Mouse (Mus musculus) hindbrain, embryonic 12.5 days (tissue): ENCODE data around the gene Tfdp2. TPM values are rescaled to one million over a fixed set of nuclear protein-coding genes. Genes with fewer than 3 reads are reported as not detected.

Experiments
- ATAC-seq: fragments of 200-750 bp; cut with Nextera tagmentation; 2 replicates; pipeline ENCODE4 v1.8.0; 2017; ENCODE audit warnings: moderate TSS enrichment; ENCODE audit not compliant: low FRiP score
- H3K27ac ChIP-seq: fragments of 300-500 bp; sonication (generic); 2 replicates; pipeline ENCODE4 v1.5.1; 2016; ENCODE audit warnings: mild to moderate bottlenecking
- H3K27me3 ChIP-seq: fragments of 300-500 bp; sonication (generic); 2 replicates; pipeline ENCODE4 v1.6.1; 2016; ENCODE audit warnings: mild to moderate bottlenecking
- H3K36me3 ChIP-seq: fragments of 300-500 bp; sonication (generic); 2 replicates; pipeline ENCODE4 v1.6.1; 2016; ENCODE audit warnings: mild to moderate bottlenecking
- H3K4me1 ChIP-seq: fragments of 300-500 bp; sonication (generic); 2 replicates; pipeline ENCODE4 v1.6.1; 2016
- H3K4me2 ChIP-seq: fragments of 300-500 bp; sonication (generic); replicated peaks from 2 replicates; pipeline ENCODE4 v1.6.1; 2016; ENCODE audit warnings: mild to moderate bottlenecking
- H3K4me3 ChIP-seq: fragments of 300-500 bp; sonication (generic); 2 replicates; pipeline ENCODE4 v1.5.1; 2016; ENCODE audit warnings: mild to moderate bottlenecking
- H3K9ac ChIP-seq: fragments of 300-500 bp; sonication (generic); 2 replicates; pipeline ENCODE4 v1.6.1; 2016; ENCODE audit warnings: mild to moderate bottlenecking, moderate library complexity
- H3K9me3 ChIP-seq: fragments of 300-500 bp; sonication (generic); replicated peaks from 2 replicates; pipeline ENCODE4 v1.6.1; 2016; ENCODE audit warnings: mild to moderate bottlenecking
- WGBS: fragments of 180-500 bp; shearing (Covaris S2); methylation state at CpG from one replicate; pipeline ENCODE4 v1.1.7; 2016; 5-methylcytosine and 5-hydroxymethylcytosine counted together
- polyA plus RNA-seq: library from polyadenylated mRNA; unstranded; fragments of >200 nt; fragmentation: Nextera tagmentation; extraction: Ambion mirVana; gene quantifications from 2 replicates; pipeline ENCODE4 v1.2.1, GENCODE M21; 2016

The Tfdp2 gene
- polyA plus RNA-seq, 1 experiment from 2014 or later = 59.1 TPM

DNA sequence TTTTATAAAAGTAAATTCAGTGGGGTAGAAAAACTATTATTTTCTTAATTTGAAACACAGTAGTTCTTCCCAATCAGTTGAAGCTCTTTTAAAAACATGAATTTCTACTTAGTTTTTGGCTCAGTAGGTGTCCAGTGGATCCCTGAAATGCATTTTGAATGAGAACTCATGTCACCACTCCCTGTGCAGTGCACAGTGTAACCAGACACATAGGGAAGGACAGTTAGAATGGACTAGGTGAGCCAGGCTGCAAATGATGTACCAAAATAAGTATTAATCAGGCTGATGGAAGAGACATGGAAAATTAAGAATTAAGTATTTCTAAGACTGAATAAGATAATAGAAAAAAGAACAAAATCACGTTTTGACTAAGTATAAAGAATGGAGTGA, 71.5 kb downstream of the Tfdp2 start:
- Histone ChIP-seq H3K4me1 (no peaks in the 10 kb centered on the region), H3K4me3 (no peak overlapping the region), H3K9ac (no peak overlapping the region), H3K9me3 (no peaks in the 10 kb centered on the region), H3K4me2 (no peak overlapping the region), H3K36me3 (no peaks in the 10 kb centered on the region), H3K27ac (no peak overlapping the region), H3K27me3 (no peaks in the 10 kb centered on the region)
- ATAC-seq = no peak
- 73% methylated on average over 1 of the region's 1 CpGs for WGBS

DNA sequence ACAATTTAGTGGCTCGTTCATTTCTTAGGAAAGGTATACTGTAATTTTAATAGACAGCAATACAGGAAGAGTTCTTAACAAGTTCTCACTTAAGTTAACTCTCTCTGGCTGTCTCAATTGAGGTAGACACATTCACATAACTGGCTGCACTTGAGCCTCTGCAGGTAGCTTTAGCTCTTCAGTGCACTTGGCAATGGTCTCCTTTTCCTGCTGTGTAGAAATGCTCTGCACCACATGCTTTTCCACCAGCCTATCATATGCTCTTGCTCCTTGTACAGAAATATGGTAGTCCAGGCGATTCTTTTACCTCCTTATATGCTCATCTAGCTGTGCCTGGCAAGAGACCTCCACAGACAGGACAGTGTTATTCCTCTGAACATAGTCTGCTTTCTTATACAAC, 73.7 kb downstream of the Tfdp2 start:
- H3K27ac ChIP-seq = no peak overlapping the region
- H3K9me3 ChIP-seq = no peaks in the 10 kb centered on the region
- H3K4me3 ChIP-seq = no peak overlapping the region
- H3K4me2 ChIP-seq = no peak overlapping the region
- ATAC-seq = no peak
- 94% methylated on average over 2 of the region's 2 CpGs for WGBS
- H3K27me3 ChIP-seq = no peaks in the 10 kb centered on the region
- H3K4me1 ChIP-seq = no peaks in the 10 kb centered on the region
- H3K36me3 ChIP-seq = no peaks in the 10 kb centered on the region; the same call in 1 of the 2 replicates
- no peak overlapping the region for H3K9ac ChIP-seq

DNA sequence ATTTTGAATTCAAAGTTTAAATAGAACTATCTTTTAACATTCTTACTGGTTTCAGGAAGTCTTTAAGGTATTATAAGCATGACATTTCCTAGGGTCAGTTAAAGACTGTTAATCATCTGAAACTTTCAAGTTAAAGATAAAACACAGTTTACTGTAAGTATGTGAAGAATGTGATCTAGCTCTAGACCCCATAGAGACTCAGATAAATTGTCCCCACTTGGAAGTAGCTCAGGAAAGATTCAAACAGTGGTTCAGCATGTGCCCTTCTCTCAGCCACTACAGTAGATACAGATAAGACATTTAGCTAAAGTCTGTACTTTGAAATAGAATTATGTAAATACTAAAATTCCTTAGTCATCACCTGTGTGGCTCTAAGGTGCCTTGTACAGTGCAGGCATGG, 79.5 kb downstream of the Tfdp2 start:
- no peak overlapping the region for H3K27ac ChIP-seq
- no peak overlapping the region for H3K4me3 ChIP-seq
- no peaks in the 10 kb centered on the region for H3K4me1 ChIP-seq
- H3K27me3 ChIP-seq = no peaks in the 10 kb centered on the region
- H3K9me3 ChIP-seq = no peaks in the 10 kb centered on the region
- ATAC-seq = no peak
- H3K9ac ChIP-seq = no peak overlapping the region
- H3K4me2 ChIP-seq = no peak overlapping the region
- peaks cover 3% of the 10 kb centered on the region; the same call in 1 of the 2 replicates for H3K36me3 ChIP-seq

DNA sequence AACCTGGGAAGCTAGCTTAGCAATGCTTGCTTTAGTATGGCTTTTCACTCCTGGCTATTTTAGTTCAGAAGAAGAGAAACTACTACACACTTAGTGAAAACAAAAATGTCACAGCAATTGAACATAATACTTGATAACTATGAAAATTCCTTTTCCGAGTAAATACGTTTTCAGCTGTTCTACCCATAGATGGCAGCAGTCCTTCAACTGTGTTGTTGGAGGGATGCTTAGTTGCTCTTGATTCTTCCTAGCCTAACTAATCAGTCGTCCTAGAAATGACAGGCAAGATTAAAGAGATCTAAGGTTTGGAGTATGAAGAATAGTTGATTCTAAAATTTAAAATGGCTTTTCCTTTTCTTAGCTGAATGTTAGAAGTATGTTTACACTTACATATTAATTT, 85.4 kb downstream of the Tfdp2 start:
- Histone ChIP-seq H3K9ac (no peak overlapping the region), H3K4me3 (no peak overlapping the region), H3K27ac (no peak overlapping the region), H3K9me3 (no peaks in the 10 kb centered on the region), H3K4me2 (no peak overlapping the region), H3K27me3 (no peaks in the 10 kb centered on the region), H3K4me1 (no peaks in the 10 kb centered on the region), H3K36me3 (0 out of 2 replicates have a peak, but pooled peaks cover 3% of the 10 kb centered on the region)
- 63% methylated on average over 3 of the region's 3 CpGs for WGBS
- ATAC-seq = no peak

DNA sequence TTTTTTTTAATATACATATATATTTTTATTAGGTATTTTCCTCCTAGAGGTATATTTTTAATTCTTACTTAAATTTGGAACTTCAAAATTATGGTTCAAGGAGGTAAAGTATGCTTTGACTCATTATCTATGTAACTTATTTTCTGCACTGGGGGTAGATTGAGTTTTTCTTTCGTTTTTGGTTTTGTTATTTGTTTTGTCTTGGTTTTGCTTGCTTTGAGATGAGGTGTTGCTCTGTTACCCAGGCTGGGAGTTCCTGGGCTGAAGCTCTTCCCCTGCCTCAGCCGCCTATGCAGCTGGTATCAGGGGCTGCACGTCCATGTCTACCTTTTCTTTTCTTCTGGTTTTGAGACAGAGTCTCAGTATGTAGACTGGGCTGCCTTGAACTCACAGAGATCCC, 86.0 kb downstream of the Tfdp2 start:
- Histone ChIP-seq H3K4me1 (no peaks in the 10 kb centered on the region), H3K4me2 (no peak overlapping the region), H3K9me3 (no peaks in the 10 kb centered on the region), H3K27ac (no peak overlapping the region), H3K36me3 (peaks cover 3% of the 10 kb centered on the region; the same call in 1 of the 2 replicates), H3K27me3 (no peaks in the 10 kb centered on the region), H3K4me3 (no peak overlapping the region), H3K9ac (no peak overlapping the region)
- ATAC-seq = no peak
- WGBS = 86% methylated on average over 3 of the region's 3 CpGs

DNA sequence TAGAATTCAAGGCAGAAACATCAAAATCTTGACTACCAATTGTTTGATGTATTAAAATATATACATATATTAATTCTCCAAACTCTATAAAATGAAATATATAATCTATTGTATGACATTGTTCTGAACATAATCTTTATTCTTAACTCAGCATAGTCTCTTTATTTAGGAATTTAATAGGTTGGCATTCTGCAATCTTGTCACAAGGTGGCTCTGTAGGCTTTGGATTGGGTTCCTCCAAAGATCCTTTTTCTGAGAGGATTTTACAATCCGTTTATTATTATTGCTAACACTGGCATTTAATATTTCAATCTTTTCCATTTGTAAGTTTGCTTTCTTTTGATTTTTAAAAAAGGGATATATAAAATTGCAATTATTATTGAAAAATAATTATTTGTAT, 88.8 kb downstream of the Tfdp2 start:
- ATAC-seq = no peak
- Histone ChIP-seq H3K27ac (no peak overlapping the region), H3K4me1 (no peaks in the 10 kb centered on the region), H3K4me3 (no peak overlapping the region), H3K4me2 (no peak overlapping the region), H3K27me3 (no peaks in the 10 kb centered on the region), H3K36me3 (peaks cover 15% of the 10 kb centered on the region), H3K9ac (no peak overlapping the region), H3K9me3 (no peaks in the 10 kb centered on the region)
- WGBS = 56% methylated on average over 1 of the region's 1 CpGs

DNA sequence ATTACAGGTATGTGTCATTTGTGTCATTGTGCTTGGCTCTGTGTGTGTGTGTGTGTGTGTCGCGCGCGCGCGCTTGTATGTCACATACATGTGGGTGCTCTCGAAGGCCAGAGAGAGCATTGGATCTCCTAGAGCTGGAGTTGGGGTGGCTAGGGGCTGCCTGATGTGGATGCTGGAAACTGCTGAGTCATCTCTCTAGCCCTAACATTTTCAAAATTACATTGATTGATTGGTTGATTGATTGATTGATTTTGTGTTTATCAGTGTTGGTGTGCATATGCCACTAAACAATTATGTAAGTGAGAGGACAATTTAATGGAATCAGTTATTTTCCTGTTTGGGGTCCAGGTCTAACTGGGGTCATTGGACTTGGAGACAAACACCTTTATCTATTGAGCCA, 96.1 kb downstream of the Tfdp2 start:
- Histone ChIP-seq H3K4me3 (no peak overlapping the region), H3K9me3 (no peaks in the 10 kb centered on the region), H3K27me3 (no peaks in the 10 kb centered on the region), H3K9ac (no peak overlapping the region), H3K36me3 (peaks cover 46% of the 10 kb centered on the region), H3K27ac (no peak overlapping the region), H3K4me2 (no peak overlapping the region), H3K4me1 (no peaks in the 10 kb centered on the region)
- 97% methylated on average over 7 of the region's 7 CpGs for WGBS
- ATAC-seq = no peak

DNA sequence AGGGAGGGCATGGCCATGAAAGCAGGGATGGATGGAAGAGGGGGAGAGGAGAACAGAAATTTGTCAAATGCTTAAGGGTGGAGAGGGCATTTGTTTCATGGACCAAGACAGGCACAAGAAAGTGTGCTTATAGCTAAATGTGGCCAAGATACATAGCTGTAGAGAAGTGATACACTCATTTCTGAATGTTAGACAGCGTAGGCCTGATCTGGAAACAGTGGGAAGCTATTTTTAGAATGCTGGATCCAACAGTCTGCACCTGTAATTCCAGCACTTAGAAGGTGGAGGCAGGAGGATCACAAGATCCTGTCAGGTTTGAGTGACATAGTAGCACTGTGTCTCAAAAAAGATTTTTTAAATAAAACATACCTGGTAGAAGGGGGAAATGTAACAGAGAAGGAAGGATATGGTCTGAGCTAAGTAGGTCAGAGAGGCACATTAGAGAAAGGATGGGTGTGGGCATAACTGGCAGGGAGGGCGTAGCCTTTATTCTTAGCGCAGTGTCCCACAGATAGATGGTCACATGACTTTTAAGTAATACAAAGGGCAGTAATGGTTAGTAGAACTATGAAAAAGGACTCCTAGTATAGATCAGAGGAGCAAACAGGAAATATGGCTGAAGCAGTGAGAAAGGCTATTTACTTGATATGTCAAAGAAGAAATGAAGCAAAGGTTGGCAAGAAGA, 103.4 kb downstream of the Tfdp2 start:
- ATAC-seq = no peak
- Histone ChIP-seq H3K27me3 (no peaks in the 10 kb centered on the region), H3K36me3 (peaks cover 51% of the 10 kb centered on the region), H3K9me3 (no peaks in the 10 kb centered on the region), H3K9ac (no peak overlapping the region), H3K4me2 (no peak overlapping the region), H3K27ac (no peak overlapping the region), H3K4me1 (no peaks in the 10 kb centered on the region), H3K4me3 (no peak overlapping the region)
- WGBS = 98% methylated on average over 3 of the region's 3 CpGs

DNA sequence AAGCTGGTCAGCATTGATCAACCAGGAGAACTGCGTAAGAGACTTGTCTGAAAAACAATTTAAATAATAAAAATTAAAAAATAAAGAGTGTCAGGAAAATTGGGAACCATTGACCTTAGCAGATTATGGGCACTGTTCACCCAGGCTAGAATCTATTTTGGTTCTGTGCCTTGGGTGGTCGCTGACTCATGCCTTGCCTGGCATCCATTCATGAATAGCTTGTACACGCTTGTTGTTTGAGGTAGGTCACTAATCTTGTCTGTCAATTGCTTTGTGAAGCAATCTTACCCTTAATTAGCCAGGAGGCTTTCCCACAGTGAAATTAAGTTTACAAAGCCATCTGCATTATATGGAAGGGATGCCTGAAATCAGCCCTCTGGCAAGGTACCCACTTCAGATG, 112.7 kb downstream of the Tfdp2 start:
- Histone ChIP-seq H3K9me3 (no peaks in the 10 kb centered on the region), H3K4me2 (no peak overlapping the region), H3K36me3 (peaks cover 55% of the 10 kb centered on the region), H3K27ac (no peak overlapping the region), H3K27me3 (no peaks in the 10 kb centered on the region), H3K4me3 (no peak overlapping the region), H3K4me1 (no peaks in the 10 kb centered on the region), H3K9ac (no peak overlapping the region)
- 64% methylated on average over 3 of the region's 3 CpGs for WGBS
- ATAC-seq = no peak

DNA sequence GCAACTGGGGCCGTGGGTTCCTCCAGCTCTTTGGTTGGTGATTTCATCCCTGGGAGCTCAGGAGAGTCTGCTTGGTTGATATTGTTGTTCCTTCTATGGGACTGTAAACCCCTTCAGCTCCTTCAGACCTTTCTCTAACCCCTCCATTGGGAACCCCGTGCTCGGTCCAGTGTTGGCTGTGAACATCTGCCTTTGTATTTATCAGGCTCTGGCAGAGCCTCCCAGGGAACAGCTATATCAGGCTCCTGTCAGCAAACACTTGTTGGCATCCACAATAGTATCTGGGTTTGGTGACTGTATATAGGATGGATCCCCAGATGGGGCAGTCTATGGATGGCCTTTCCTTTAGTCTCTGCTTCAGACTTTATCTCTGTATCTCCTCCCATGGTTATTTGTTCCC, 116.0 kb downstream of the Tfdp2 start:
- Histone ChIP-seq H3K27me3 (no peaks in the 10 kb centered on the region), H3K36me3 (peaks cover 56% of the 10 kb centered on the region), H3K9ac (no peak overlapping the region), H3K27ac (no peak overlapping the region), H3K4me2 (no peak overlapping the region), H3K9me3 (no peaks in the 10 kb centered on the region), H3K4me1 (no peaks in the 10 kb centered on the region), H3K4me3 (no peak overlapping the region)
- ATAC-seq = no peak
- 96% methylated on average over 3 of the region's 3 CpGs for WGBS

DNA sequence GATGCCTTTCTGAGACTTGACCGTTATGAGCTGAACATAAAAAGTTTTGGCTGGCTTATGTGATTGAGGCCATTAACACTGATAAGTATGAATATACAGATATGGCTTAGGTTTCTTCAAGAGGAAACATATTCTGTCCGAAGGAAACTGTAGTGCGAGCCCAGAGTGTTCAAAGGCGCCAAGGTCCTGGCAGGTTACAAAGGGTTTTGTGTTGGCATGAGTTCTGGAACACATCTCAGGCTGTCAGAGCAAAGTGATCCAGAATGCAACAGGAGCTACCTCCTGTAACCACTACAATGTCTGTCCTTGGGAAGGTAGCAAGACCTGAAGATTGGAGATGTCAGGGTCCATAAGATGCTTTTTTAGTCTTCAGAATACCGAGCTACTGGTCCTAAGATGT, 123.3 kb downstream of the Tfdp2 start:
- no peak overlapping the region for H3K4me3 ChIP-seq
- H3K27ac ChIP-seq = no peak overlapping the region
- no peaks in the 10 kb centered on the region for H3K9me3 ChIP-seq
- H3K4me1 ChIP-seq = 0 out of 2 replicates have a peak, but pooled peaks cover 2% of the 10 kb centered on the region
- H3K27me3 ChIP-seq = no peaks in the 10 kb centered on the region
- no peak overlapping the region for H3K9ac ChIP-seq
- H3K36me3 ChIP-seq = peaks cover 48% of the 10 kb centered on the region
- H3K4me2 ChIP-seq = no peak overlapping the region
- 95% methylated on average over 5 of the region's 5 CpGs for WGBS
- ATAC-seq = no peak

DNA sequence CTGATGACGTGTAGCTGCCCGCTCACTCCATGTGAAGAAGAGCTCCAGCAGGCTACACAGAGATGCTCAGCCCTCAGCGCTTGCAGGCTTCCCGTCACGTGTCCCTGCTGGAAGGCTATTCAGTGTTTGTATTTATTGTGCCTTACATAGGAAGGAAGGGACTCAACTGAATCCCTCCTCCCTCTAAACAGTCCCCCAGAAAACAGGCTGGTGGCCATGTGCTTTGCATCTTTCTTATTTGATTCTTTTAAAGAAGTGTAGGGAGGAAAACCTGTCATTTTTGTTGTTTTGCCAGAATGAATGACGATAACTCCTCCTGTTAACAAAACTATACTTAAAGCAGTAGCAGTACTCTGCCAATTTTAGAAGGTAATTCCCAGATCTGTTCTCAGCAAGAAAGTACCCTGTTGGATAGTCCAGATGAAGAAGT, 124.5 kb downstream of the Tfdp2 start:
- H3K4me1 ChIP-seq = peaks cover 7% of the 10 kb centered on the region; the same call in 1 of the 2 replicates
- H3K9ac ChIP-seq = no peak overlapping the region
- ATAC-seq = no peak
- no peak overlapping the region for H3K4me2 ChIP-seq
- no peak overlapping the region for H3K27ac ChIP-seq
- 89% methylated on average over 6 of the region's 6 CpGs for WGBS
- H3K9me3 ChIP-seq = no peaks in the 10 kb centered on the region
- no peaks in the 10 kb centered on the region for H3K27me3 ChIP-seq
- peaks cover 42% of the 10 kb centered on the region for H3K36me3 ChIP-seq
- H3K4me3 ChIP-seq = no peak overlapping the region

DNA sequence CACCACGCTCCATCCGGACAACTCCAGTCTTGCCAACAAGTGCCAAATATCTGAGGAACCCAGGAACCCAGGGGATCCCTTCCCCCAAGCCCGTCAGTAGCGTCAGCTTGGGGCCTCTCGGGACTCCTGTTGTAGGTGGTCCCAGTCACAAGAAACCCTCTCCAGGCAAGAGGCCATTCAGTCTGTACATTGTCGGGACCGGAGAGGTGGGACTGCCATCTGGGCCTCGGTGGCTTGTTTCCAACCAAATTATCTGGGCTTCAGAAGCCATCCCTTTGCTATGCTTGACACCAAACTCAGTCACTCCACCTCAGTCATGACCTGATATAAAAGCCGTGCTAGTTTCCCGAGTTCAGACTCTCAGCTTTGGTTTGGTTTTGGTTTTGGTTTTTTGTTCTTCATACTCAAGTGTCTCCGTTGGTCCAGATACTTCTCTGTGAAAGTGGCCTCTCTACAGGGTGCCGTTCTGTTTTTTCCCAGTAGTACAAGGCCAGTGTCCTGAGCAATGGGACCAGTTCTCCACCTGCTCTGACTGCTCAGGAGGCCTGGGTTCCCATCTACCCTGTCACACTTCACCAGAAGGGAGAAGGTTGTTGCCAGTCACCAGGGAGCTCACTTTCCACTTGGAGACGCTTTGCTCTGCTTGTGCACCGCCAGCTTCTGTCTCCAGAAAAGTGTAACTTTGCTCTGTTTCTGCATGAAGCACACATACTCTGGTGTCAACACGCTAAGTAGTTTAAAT, 126.5 kb downstream of the Tfdp2 start:
- 88% methylated on average over 15 of the region's 15 CpGs for WGBS
- Histone ChIP-seq H3K4me3 (no peak overlapping the region), H3K9me3 (no peaks in the 10 kb centered on the region), H3K4me1 (peaks cover 7% of the 10 kb centered on the region; the same call in 1 of the 2 replicates), H3K4me2 (no peak overlapping the region), H3K27ac (no peak overlapping the region), H3K9ac (no peak overlapping the region), H3K36me3 (peaks cover 33% of the 10 kb centered on the region), H3K27me3 (no peaks in the 10 kb centered on the region)
- ATAC-seq = no peak
